Mouse (Mus musculus) midbrain, postnatal 0 days (tissue): ENCODE measurements around the gene Arfgap1. TPM values are rescaled to one million over a fixed set of nuclear protein-coding genes. Genes with fewer than 3 reads are reported as not detected.

Experiments used
- ATAC-seq: fragments of 200-750 bp; cut with Nextera tagmentation; 2 replicates; pipeline ENCODE4 v1.8.0; 2017; ENCODE audit warnings: moderate number of reproducible peaks, mild to moderate bottlenecking, moderate TSS enrichment, moderate library complexity; ENCODE audit not compliant: low FRiP score
- DNase-seq: peaks from one replicate; pipeline ENCODE4 v3.0.0-alpha.2; 2015; ENCODE audit warnings: low spot score
- H3K27ac ChIP-seq: fragments of 300-500 bp; sonication (generic); 2 replicates; pipeline ENCODE4 v1.5.1; 2014; ENCODE audit warnings: low read depth, mild to moderate bottlenecking, low read length, mixed read lengths
- H3K27me3 ChIP-seq: fragments of 300-500 bp; sonication (generic); 2 replicates; pipeline ENCODE4 v1.6.1; 2014; ENCODE audit warnings: low read length, control low read depth, mixed read lengths; ENCODE audit not compliant: insufficient read depth
- H3K36me3 ChIP-seq: fragments of 300-500 bp; sonication (generic); 2 replicates; pipeline ENCODE4 v1.6.1; 2014; ENCODE audit warnings: low read length, control low read depth, mixed read lengths; ENCODE audit not compliant: insufficient read depth
- H3K4me1 ChIP-seq: fragments of 300-500 bp; sonication (generic); 2 replicates; pipeline ENCODE4 v1.6.1; 2014; ENCODE audit warnings: mild to moderate bottlenecking, control low read depth, antibody characterized with exemption, low read length, mixed read lengths; ENCODE audit not compliant: insufficient read depth
- H3K4me2 ChIP-seq: fragments of 300-500 bp; sonication (generic); 2 replicates; pipeline ENCODE4 v1.6.1; 2014; ENCODE audit warnings: low read depth, mild to moderate bottlenecking, low read length, mixed read lengths; ENCODE audit not compliant: poor library complexity, severe bottlenecking
- H3K4me3 ChIP-seq: fragments of 300-500 bp; sonication (generic); 2 replicates; pipeline ENCODE4 v1.5.1; 2014; ENCODE audit warnings: low read depth, mild to moderate bottlenecking, low read length, moderate library complexity
- H3K9ac ChIP-seq: fragments of 300-500 bp; sonication (generic); replicated peaks from 2 replicates; pipeline ENCODE4 v1.6.1; 2014; ENCODE audit warnings: mild to moderate bottlenecking, low read length, moderate library complexity, mixed read lengths; ENCODE audit not compliant: poor library complexity, severe bottlenecking
- H3K9me3 ChIP-seq: fragments of 300-500 bp; sonication (generic); 2 replicates; pipeline ENCODE4 v1.6.1; 2016; ENCODE audit warnings: low read length, control low read depth
- CTCF ChIP-seq: IDR thresholded peaks from 2 replicates; pipeline ENCODE4 v1.5.1; 2016; ENCODE audit warnings: antibody characterized with exemption, mild to moderate bottlenecking
- WGBS: fragments of 180-500 bp; shearing (Covaris S2); extraction: QIAGEN DNeasy Blood & Tissue Kit; methylation state at CpG from one replicate; pipeline ENCODE4 v1.1.7; 2014; 5-methylcytosine and 5-hydroxymethylcytosine counted together
- polyA plus RNA-seq: library from polyadenylated mRNA; unstranded; fragments of >200 nt; fragmentation: Nextera tagmentation; extraction: Ambion mirVana; gene quantifications from 2 replicates; pipeline ENCODE4 v1.2.1, GENCODE M21; 2015
- total RNA-seq: library from RNA; depleted of rRNA; stranded (reverse); fragments of >200 nt; gene quantifications from 2 replicates; pipeline ENCODE4 v1.2.3, GENCODE M21; 2014

Gene Arfgap1
- total and polyA plus RNA-seq, 2 experiments from 2014 or later: 94.1 to 124 TPM

DNA sequence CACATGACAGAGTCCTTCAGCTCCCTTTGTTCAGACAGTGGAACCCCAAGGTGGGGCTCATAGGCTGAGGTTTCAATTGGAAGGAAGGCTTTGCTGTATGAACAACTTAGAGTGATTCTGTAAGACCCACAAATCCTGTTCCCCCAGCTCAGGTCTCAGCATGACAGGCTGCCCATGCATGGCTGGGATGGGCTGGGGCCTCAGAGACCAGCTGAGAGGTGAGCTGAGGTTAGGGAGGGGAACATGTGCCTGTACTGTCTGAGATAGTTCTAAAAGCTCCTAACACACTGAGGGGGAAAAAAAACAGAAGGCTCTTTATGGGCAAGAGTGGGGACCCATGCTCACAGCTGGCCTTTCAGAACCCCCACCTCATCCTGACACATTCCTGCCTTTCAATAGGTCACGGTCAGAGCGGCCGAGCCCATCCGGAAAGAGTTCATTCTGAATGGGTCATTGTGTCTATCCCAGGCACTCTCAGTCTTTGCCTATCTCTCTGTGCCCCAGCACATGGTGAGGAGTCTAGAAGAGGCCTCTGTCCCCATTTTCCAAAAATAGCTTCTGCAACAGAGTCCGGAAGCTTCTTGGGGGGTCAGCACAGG is 20.5 kb downstream of the Arfgap1 start:
- DNase-seq (no peak), ATAC-seq (no peak; the same call in 1 of the 2 replicates)
- Histone ChIP-seq H3K27ac (no peak overlapping the region), H3K4me2 (no peak overlapping the region), H3K27me3 (no peaks in the 10 kb centered on the region), H3K9me3 (no peaks in the 10 kb centered on the region), H3K4me3 (no peak overlapping the region), H3K4me1 (no peaks in the 10 kb centered on the region), H3K36me3 (peaks cover 10% of the 10 kb centered on the region), H3K9ac (no peak overlapping the region)
- WGBS: 48% methylated on average over 5 of the region's 5 CpGs
- no peak for TF ChIP-seq CTCF

DNA sequence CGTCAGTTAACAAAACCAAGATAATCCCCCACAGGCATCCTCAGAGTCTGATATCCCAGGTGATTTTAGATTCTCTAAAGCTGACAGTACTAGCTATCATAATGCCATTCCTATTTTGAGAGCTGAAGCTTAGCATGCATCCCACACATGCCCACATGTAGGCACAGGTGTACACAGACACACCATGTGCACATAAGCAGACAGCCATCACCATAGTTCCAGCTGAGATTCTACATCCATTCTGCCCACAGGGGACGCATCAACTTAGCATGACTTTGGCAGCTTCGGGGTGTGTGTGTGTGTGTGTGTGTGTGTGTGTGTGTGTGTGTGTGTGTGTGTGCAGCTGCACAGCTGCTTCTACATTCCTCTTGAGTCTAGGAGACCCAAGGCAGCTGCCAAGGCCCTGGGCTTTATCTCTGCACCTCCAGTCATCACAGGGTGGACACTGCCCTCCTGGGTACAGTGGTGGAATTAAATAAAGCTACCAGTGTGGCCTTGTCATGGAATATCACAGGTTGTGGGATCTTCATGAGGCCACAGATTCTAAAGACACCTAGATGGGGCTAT is 21.4 kb downstream of the Arfgap1 start:
- H3K36me3 ChIP-seq: peaks cover 7% of the 10 kb centered on the region
- no peak overlapping the region for H3K27ac ChIP-seq
- no peak overlapping the region for H3K4me3 ChIP-seq
- H3K9me3 ChIP-seq: no peaks in the 10 kb centered on the region
- no peaks in the 10 kb centered on the region for H3K4me1 ChIP-seq
- peak; percentile 21 for DNase-seq
- no peaks in the 10 kb centered on the region for H3K27me3 ChIP-seq
- no peak overlapping the region for H3K4me2 ChIP-seq
- H3K9ac ChIP-seq: no peak overlapping the region
- WGBS: 39% methylated on average over 3 of the region's 3 CpGs
- ATAC-seq: no peak
- no peak for TF ChIP-seq CTCF

DNA sequence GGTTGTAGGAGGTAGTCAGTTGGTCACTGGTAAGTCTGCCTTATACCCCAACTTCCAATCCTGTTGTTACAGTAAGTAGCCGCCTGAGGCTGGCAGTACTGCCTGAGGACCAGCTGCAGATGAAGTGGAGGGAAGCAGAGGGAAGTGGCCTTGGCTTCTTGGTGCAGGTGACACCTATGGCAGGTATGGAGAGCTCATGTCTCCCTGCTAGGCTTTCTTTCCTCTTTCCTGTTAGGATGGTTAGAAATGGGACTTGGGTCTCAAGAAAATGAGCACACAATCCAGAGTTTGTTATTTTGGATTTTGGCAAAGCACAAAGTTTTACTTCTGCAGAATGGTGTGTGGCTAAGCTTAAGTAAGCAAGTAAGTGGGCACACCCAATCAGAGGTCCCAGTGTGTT is 21.9 kb downstream of the Arfgap1 start:
- Histone ChIP-seq H3K4me3 (no peak overlapping the region), H3K4me1 (no peaks in the 10 kb centered on the region), H3K9me3 (no peaks in the 10 kb centered on the region), H3K9ac (no peak overlapping the region), H3K36me3 (peaks cover 5% of the 10 kb centered on the region; the same call in 1 of the 2 replicates), H3K4me2 (no peak overlapping the region), H3K27me3 (no peaks in the 10 kb centered on the region), H3K27ac (no peak overlapping the region)
- TF ChIP-seq CTCF: no peak
- no peak for DNase-seq
- ATAC-seq: no peak
- whole genome bisulfite sequencing: 85% methylated on average over 1 of the region's 1 CpGs

DNA sequence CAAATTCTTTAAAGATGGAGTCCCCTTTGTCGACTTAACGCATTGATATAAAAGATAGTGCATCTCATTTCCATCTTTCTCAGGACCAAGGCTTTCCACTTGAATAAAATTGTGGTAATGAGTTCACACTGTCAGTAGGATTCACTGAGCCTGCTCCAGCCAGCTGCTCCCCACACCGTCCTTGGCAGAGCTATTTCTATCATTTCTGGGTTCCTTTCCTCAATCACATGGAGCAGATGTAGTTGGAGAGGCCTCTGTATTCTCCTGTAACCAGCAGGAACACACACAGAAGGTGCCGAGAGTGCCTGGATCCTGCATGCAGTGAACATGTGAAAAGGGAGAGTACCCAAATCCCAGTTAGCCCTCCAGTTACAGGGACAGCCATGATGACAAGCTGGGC is 23.3 kb downstream of the Arfgap1 start:
- Histone ChIP-seq H3K9ac (no peak overlapping the region), H3K27me3 (no peaks in the 10 kb centered on the region), H3K4me1 (no peaks in the 10 kb centered on the region), H3K4me2 (no peak overlapping the region), H3K27ac (no peak overlapping the region), H3K4me3 (no peak overlapping the region), H3K9me3 (no peaks in the 10 kb centered on the region), H3K36me3 (no peaks in the 10 kb centered on the region)
- ATAC-seq (no peak), DNase-seq (no peak)
- WGBS: 64% methylated on average over 4 of the region's 4 CpGs
- TF ChIP-seq CTCF: no peak

DNA sequence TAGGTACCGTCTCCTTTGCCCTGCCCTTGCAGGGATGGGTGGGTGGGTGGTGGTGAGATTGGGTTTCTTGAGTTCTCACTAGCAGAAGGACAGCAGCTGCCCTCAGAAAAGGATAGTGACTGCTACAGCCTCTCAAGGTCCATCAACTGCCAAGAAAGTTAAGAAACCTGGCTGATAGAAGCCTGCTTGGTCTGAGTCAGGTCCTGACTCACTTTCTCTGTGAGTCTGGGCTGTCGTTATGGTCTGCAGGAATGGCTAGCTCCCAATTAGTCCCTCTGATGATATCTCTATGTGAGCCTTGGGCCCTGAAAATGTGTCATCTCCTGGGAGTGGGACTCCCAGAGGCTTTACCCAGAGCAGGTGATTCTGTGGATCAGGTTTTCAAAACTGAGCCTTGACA is 27.3 kb downstream of the Arfgap1 start:
- Histone ChIP-seq H3K4me1 (no peaks in the 10 kb centered on the region), H3K27ac (no peak overlapping the region), H3K4me3 (no peak overlapping the region), H3K27me3 (no peaks in the 10 kb centered on the region), H3K9ac (no peak overlapping the region), H3K36me3 (no peaks in the 10 kb centered on the region), H3K4me2 (no peak overlapping the region), H3K9me3 (no peaks in the 10 kb centered on the region)
- TF ChIP-seq CTCF: no peak
- ATAC-seq (no peak), DNase-seq (no peak)
- 76% methylated on average over 2 of the region's 2 CpGs for WGBS

DNA sequence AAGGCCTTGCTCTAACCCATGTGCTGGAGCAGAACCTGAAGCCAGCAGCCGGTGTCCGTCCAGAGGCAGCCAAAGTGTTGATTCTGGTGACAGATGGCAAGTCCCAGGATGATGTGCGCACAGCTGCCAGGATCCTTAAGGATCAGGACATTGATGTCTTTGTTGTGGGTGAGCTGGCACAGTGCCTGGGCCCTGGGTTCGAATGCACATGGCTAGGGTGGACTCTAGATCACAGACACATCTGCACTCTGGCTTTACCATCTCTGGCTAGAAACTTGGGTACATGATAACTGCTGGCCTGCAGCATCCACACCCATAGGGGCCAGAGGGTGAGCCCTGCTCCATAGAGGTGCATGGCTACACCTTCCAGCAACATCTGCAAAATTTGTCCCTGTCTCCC is 28.4 kb downstream of the Arfgap1 start:
- DNase-seq (no peak), ATAC-seq (no peak)
- no peak overlapping the region for H3K4me3 ChIP-seq
- no peaks in the 10 kb centered on the region for H3K36me3 ChIP-seq
- WGBS: 78% methylated on average over 4 of the region's 4 CpGs
- no peak overlapping the region for H3K9ac ChIP-seq
- no peak overlapping the region for H3K27ac ChIP-seq
- no peaks in the 10 kb centered on the region for H3K9me3 ChIP-seq
- H3K27me3 ChIP-seq: no peaks in the 10 kb centered on the region
- H3K4me2 ChIP-seq: no peak overlapping the region
- H3K4me1 ChIP-seq: no peaks in the 10 kb centered on the region
- TF ChIP-seq CTCF: no peak
